Mouse (Mus musculus): ENCODE measurements around the gene Nav2. TPM values are rescaled to one million over a fixed set of nuclear protein-coding genes. Genes with fewer than 3 reads are reported as not detected.

The Nav2 gene
- total and polyA plus RNA-seq, 3 experiments, result 2.0 to 2.7 TPM; not detected in 1

DNA sequence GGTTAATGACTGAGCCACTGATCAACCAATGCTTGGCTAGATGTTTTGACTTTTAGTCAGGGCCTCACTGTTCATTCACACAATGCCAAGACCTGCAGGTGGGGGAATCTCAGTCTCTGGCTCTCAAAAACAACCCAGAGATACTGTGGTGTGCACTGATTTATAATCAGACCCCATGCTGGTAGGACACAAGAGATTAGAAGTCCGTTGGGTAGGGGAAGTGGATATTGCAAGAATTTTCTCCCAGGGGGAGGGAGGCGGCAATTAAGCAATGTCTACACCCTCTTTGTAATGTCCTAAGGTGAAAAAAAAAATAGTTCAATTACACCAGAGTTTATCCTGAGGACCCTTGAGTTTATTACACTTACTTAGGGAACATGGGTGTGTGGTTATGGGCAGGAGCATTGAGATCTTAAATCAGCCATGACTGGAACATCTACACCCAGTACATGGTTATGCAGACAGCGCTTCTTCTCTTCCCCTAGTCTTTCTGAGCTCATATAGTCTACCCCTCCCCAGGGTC lies 332.8 kb downstream of the Nav2 start:
- H3K36me3 ChIP-seq (ENCODE audit: control insufficient read depth in 1 of 2, insufficient read depth in 2 of 2, low read length in 2 of 2), result peaks cover 0 to 3% of the 10 kb centered on the region in 2 experiments; a peak in 1 of 4 replicates
- H3K4me1 ChIP-seq (ENCODE audit: control insufficient read depth in 1 of 2, insufficient read depth in 2 of 2, low read length in 2 of 2), result no peaks in the 10 kb centered on the region
- no peak overlapping the region for H3K27ac ChIP-seq (ENCODE audit: control insufficient read depth, low read depth, low read length)
- no peaks in the 10 kb centered on the region for H3K9me3 ChIP-seq (replicated peaks; ENCODE audit: insufficient read depth, low read length)
- H3K27me3 ChIP-seq (ENCODE audit: control insufficient read depth in 1 of 2, insufficient read depth in 2 of 2, low read length in 2 of 2), result peaks cover 7% of the 10 kb centered on the region in 2 experiments
- H3K9ac ChIP-seq (ENCODE audit: control insufficient read depth, low read depth, low read length, poor library complexity, severe bottlenecking), result no peak overlapping the region
- TF ChIP-seq EP300 (IDR thresholded peaks at IDR 0.05; ENCODE audit: low read depth in 1 of 2, low read length in 2 of 2) (peak in 1 of 2 experiments; percentile 16; a peak in 1 of 4 replicates), RCOR1 (IDR thresholded peaks at IDR 0.05; ENCODE audit: low read depth, low read length) (peak; percentile 83), CHD1 (IDR thresholded peaks at IDR 0.05; ENCODE audit: low read depth, low read length) (no peak)
- no peak overlapping the region for H3K4me3 ChIP-seq (ENCODE audit: control insufficient read depth in 1 of 2, insufficient read depth in 1 of 2, low read depth in 2 of 2, low read length in 2 of 2)
- DNase-seq (ENCODE audit: low read depth, low spot score), result no peak
- no peaks in the 10 kb centered on the region; the same call in 1 of the 2 replicates for H3K79me2 ChIP-seq (ENCODE audit: control insufficient read depth, insufficient read depth, low read length, poor library complexity)

DNA sequence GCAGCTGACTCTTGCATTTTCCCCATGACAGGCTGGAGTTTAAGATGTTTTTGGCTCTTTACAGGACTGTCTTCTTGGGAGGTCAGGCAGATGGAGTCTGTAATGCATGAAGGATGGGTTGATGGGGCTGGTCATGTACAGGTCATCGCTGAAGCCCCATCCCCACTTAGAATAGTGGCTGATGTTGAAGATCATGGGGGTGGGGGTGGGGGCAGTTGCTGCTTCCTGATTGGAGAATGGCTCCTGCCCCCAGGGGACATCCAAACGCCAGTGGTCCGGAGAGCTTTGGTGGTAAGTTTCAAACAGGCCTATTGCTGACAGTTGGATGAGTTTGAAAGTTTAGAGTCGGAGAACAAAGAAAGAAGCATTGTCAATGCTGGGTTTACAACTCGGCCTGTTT lies 333.7 kb downstream of the Nav2 start:
- H3K27me3 ChIP-seq (ENCODE audit: control insufficient read depth in 1 of 2, insufficient read depth in 2 of 2, low read length in 2 of 2), result peaks cover 7% of the 10 kb centered on the region in 2 experiments
- no peaks in the 10 kb centered on the region; the same call in 1 of the 2 replicates for H3K79me2 ChIP-seq (ENCODE audit: control insufficient read depth, insufficient read depth, low read length, poor library complexity)
- H3K9me3 ChIP-seq (replicated peaks; ENCODE audit: insufficient read depth, low read length), result no peaks in the 10 kb centered on the region
- no peak overlapping the region for H3K27ac ChIP-seq (ENCODE audit: control insufficient read depth, low read depth, low read length)
- H3K4me3 ChIP-seq (ENCODE audit: control insufficient read depth in 1 of 2, insufficient read depth in 1 of 2, low read depth in 2 of 2, low read length in 2 of 2), result no peak overlapping the region
- no peak for TF ChIP-seq ZMIZ1 (IDR thresholded peaks at IDR 0.05; ENCODE audit: low read depth, low read length)
- TF ChIP-seq POLR2A (IDR thresholded peaks at IDR 0.05; ENCODE audit: control insufficient read depth in 1 of 2, insufficient read depth in 1 of 2, low read depth in 1 of 2, low read length in 2 of 2, poor library complexity in 1 of 2), result no peak
- TF ChIP-seq HCFC1 (IDR thresholded peaks at IDR 0.05; ENCODE audit: low read depth, low read length), result no peak
- TF ChIP-seq NELFE (IDR thresholded peaks at IDR 0.05; ENCODE audit: low read depth, low read length), result no peak
- no peak for TF ChIP-seq ZKSCAN1 (IDR thresholded peaks at IDR 0.05; ENCODE audit: low read depth, low read length)
- no peak for TF ChIP-seq EP300 (IDR thresholded peaks at IDR 0.05; ENCODE audit: low read depth in 1 of 2, low read length in 2 of 2)
- H3K4me1 ChIP-seq (ENCODE audit: control insufficient read depth in 1 of 2, insufficient read depth in 2 of 2, low read length in 2 of 2), result peaks cover 0 to 5% of the 10 kb centered on the region in 2 experiments; a peak in 2 of 4 replicates
- H3K36me3 ChIP-seq (ENCODE audit: control insufficient read depth in 1 of 2, insufficient read depth in 2 of 2, low read length in 2 of 2), result peaks cover 0 to 3% of the 10 kb centered on the region in 2 experiments; a peak in 1 of 4 replicates
- H3K9ac ChIP-seq (ENCODE audit: control insufficient read depth, low read depth, low read length, poor library complexity, severe bottlenecking), result no peak overlapping the region
- DNase-seq (ENCODE audit: low read depth, low spot score), result no peak

DNA sequence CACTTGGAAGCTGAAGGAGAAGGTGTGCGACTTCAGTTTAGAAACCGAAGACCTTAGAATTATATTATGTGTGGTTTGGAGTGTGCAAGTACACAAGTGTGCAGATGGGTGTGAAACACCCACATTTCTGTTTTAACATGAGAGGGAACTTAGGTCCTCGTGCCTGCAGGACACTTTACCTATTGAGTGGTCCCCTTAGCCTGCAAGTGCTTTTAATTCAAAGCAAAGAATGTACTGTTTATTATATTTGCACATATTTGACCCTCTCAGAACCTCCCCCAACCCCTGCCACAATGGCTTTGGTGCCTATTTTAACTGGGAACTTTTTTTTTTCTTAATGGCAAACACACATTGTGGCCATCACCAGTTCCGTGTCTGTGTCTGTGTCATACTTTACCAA lies 334.6 kb downstream of the Nav2 start:
- H3K27ac ChIP-seq (ENCODE audit: control insufficient read depth, low read depth, low read length), result no peak overlapping the region
- H3K36me3 ChIP-seq (ENCODE audit: control insufficient read depth in 1 of 2, insufficient read depth in 2 of 2, low read length in 2 of 2), result peaks cover 0 to 3% of the 10 kb centered on the region in 2 experiments; a peak in 1 of 4 replicates
- no peak overlapping the region for H3K4me3 ChIP-seq (ENCODE audit: control insufficient read depth in 1 of 2, insufficient read depth in 1 of 2, low read depth in 2 of 2, low read length in 2 of 2)
- no peak for DNase-seq (ENCODE audit: low read depth, low spot score)
- H3K9ac ChIP-seq (ENCODE audit: control insufficient read depth, low read depth, low read length, poor library complexity, severe bottlenecking), result no peak overlapping the region
- TF ChIP-seq POLR2AphosphoS2 (IDR thresholded peaks at IDR 0.05; ENCODE audit: low read length) (no peak), RCOR1 (IDR thresholded peaks at IDR 0.05; ENCODE audit: low read depth, low read length) (no peak), TBP (IDR thresholded peaks at IDR 0.05; ENCODE audit: low read depth, low read length) (no peak), BHLHE40 (IDR thresholded peaks at IDR 0.05; ENCODE audit: borderline replicate concordance, low read depth, low read length) (no peak), NRF1 (IDR thresholded peaks at IDR 0.05; ENCODE audit: insufficient read depth, low read depth, low read length, poor library complexity, severe bottlenecking) (no peak), MAZ (IDR thresholded peaks at IDR 0.05; ENCODE audit: low read depth, low read length) (no peak), ZC3H11A (IDR thresholded peaks at IDR 0.05; ENCODE audit: low read depth, low read length) (no peak), MEF2A (IDR thresholded peaks at IDR 0.05; ENCODE audit: extremely low read depth, insufficient replicate concordance, low read depth, low read length, poor library complexity, severe bottlenecking) (no peak), MXI1 (IDR thresholded peaks at IDR 0.05; ENCODE audit: low read depth, low read length) (no peak), ZNF384 (IDR thresholded peaks at IDR 0.05; ENCODE audit: low read depth, low read length) (no peak), POLR2A (IDR thresholded peaks at IDR 0.05; ENCODE audit: control insufficient read depth in 1 of 2, insufficient read depth in 1 of 2, low read depth in 1 of 2, low read length in 2 of 2, poor library complexity in 1 of 2) (no peak), E2F4 (IDR thresholded peaks at IDR 0.05; ENCODE audit: borderline replicate concordance, low read depth, low read length) (no peak), UBTF (IDR thresholded peaks at IDR 0.05; ENCODE audit: borderline replicate concordance, insufficient read depth, low read depth, low read length) (no peak), USF1 (IDR thresholded peaks at IDR 0.05; ENCODE audit: low read depth, low read length) (no peak), ZMIZ1 (IDR thresholded peaks at IDR 0.05; ENCODE audit: low read depth, low read length) (no peak), NELFE (IDR thresholded peaks at IDR 0.05; ENCODE audit: low read depth, low read length) (no peak), CTCF (IDR thresholded peaks at IDR 0.05 in 2 of 3, conservative IDR thresholded peaks at IDR 0.05 in 1 of 3; ENCODE audit: control insufficient read depth in 1 of 3, insufficient read depth in 1 of 3, low read depth in 2 of 3, low read length in 3 of 3, poor library complexity in 1 of 3, severe bottlenecking in 1 of 3) (no peak), RAD21 (IDR thresholded peaks at IDR 0.05; ENCODE audit: low read depth, low read length) (no peak), ELF1 (IDR thresholded peaks at IDR 0.05; ENCODE audit: low read depth, low read length) (no peak)
- H3K27me3 ChIP-seq (ENCODE audit: control insufficient read depth in 1 of 2, insufficient read depth in 2 of 2, low read length in 2 of 2), result peaks cover 6 to 7% of the 10 kb centered on the region in 2 experiments
- H3K9me3 ChIP-seq (replicated peaks; ENCODE audit: insufficient read depth, low read length), result no peaks in the 10 kb centered on the region
- peaks cover 2% of the 10 kb centered on the region for H3K79me2 ChIP-seq (ENCODE audit: control insufficient read depth, insufficient read depth, low read length, poor library complexity)
- peaks cover 0 to 10% of the 10 kb centered on the region in 2 experiments; a peak in 2 of 4 replicates for H3K4me1 ChIP-seq (ENCODE audit: control insufficient read depth in 1 of 2, insufficient read depth in 2 of 2, low read length in 2 of 2)

All from MEL (cell line).